Mouse (Mus musculus): Measurements from ENCODE around the gene Cfap58. TPM values are rescaled to one million over a fixed set of nuclear protein-coding genes. Genes with fewer than 3 reads are reported as not detected.

Cfap58 gene
- polyA plus RNA-seq, 1 experiment from 2014 or later = 0.88 TPM

DNA sequence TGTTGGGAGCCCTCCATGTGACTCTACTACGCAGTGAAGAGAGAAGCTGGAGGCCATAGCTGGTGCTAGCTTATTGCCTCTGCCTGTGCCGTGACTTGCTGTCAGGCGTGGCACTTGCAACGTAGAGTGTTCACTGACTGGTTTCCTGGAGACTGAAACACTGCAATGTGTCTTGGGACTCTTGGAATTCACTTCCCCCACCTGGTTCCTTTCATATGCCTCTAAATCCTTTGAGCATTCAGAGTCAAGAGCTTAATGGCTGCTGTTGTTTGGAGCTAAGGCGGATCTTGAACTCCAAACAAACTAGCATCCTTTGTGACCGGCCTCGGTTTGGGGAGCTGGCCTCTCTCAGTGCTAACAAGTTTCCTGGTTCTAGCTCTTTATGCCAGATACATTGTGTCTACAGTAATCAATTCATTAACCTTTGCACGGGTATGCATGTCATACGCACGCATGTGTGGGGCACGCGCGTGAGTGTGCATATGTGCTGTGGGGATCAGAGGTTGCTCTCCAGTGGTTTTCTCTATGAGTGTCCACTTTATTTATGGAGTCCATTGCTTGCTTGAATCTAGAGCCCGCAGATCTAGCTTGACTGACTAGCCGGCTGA, 48.2 kb downstream of the Cfap58 start:
- peaks cover 2% of the 10 kb centered on the region; the same call in 1 of the 2 replicates for H3K27me3 ChIP-seq (replicated peaks; ENCODE audit: control insufficient read depth, insufficient read depth, low read length)
- no peak for ATAC-seq
- H3K4me1 ChIP-seq (ENCODE audit: control insufficient read depth, insufficient read depth, low read depth, low read length) = 0 out of 2 replicates have a peak, but pooled peaks cover 2% of the 10 kb centered on the region
- H3K36me3 ChIP-seq (ENCODE audit: control insufficient read depth, insufficient read depth, low read length) = no peaks in the 10 kb centered on the region
- 90% methylated on average over 15 of the region's 15 CpGs for WGBS
- no peak overlapping the region for H3K27ac ChIP-seq (ENCODE audit: low read depth, low read length)
- no peak overlapping the region for H3K9ac ChIP-seq (ENCODE audit: low read depth, low read length)
- H3K4me3 ChIP-seq (ENCODE audit: low read length) = no peak overlapping the region
- H3K9me3 ChIP-seq (ENCODE audit: control insufficient read depth, low read length) = no peaks in the 10 kb centered on the region
- no peak overlapping the region for H3K4me2 ChIP-seq (ENCODE audit: low read length)

DNA sequence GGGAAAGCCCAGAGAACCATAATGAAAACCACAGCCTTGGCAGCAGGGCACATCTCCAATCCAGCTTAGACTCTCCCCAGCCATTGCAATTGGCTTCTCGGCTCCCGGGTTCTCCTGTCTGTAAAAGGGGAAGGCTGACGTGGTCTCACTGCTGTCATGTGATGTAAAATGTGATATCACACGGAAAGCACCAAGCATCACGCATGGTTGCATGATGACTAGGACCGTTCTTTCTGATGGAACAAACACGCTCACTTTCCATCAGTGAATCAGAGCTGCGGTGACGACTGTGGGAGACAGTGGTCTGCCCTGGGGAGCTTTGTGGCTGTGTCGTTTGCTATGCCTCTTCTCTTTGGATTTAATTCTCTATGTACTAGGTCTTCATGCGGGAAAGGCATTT, 50.5 kb downstream of the Cfap58 start:
- Histone ChIP-seq H3K4me2 (ENCODE audit: low read length) (no peak overlapping the region), H3K27ac (ENCODE audit: low read depth, low read length) (no peak overlapping the region), H3K9ac (ENCODE audit: low read depth, low read length) (no peak overlapping the region), H3K27me3 (replicated peaks; ENCODE audit: control insufficient read depth, insufficient read depth, low read length) (peaks cover 2% of the 10 kb centered on the region; the same call in 1 of the 2 replicates), H3K4me3 (ENCODE audit: low read length) (no peak overlapping the region), H3K4me1 (ENCODE audit: control insufficient read depth, insufficient read depth, low read depth, low read length) (0 out of 2 replicates have a peak, but pooled peaks cover 2% of the 10 kb centered on the region), H3K36me3 (ENCODE audit: control insufficient read depth, insufficient read depth, low read length) (no peaks in the 10 kb centered on the region), H3K9me3 (ENCODE audit: control insufficient read depth, low read length) (no peaks in the 10 kb centered on the region)
- 85% methylated on average over 11 of the region's 11 CpGs for WGBS
- ATAC-seq = no peak

- Histone ChIP-seq H3K9ac (ENCODE audit: low read depth, low read length) (no peak overlapping the region), H3K36me3 (ENCODE audit: control insufficient read depth, insufficient read depth, low read length) (no peaks in the 10 kb centered on the region), H3K9me3 (ENCODE audit: control insufficient read depth, low read length) (no peaks in the 10 kb centered on the region), H3K4me1 (ENCODE audit: control insufficient read depth, insufficient read depth, low read depth, low read length) (0 out of 2 replicates have a peak, but pooled peaks cover 2% of the 10 kb centered on the region), H3K4me3 (ENCODE audit: low read length) (no peak overlapping the region), H3K27me3 (replicated peaks; ENCODE audit: control insufficient read depth, insufficient read depth, low read length) (peaks cover 2% of the 10 kb centered on the region; the same call in 1 of the 2 replicates), H3K27ac (ENCODE audit: low read depth, low read length) (no peak overlapping the region), H3K4me2 (ENCODE audit: low read length) (no peak overlapping the region)
- peak; percentile 60; the same call in 1 of the 2 replicates for ATAC-seq
- WGBS = 30% methylated on average over 16 of the region's 16 CpGs
These were observed 51.0 kb downstream of the Cfap58 start for GRCm38 (mm10) chr19:47988456-47988855.

GRCm38 (mm10) chr19:47988880-47989574, 51.6 kb downstream of the Cfap58 start:
- H3K4me2 ChIP-seq (ENCODE audit: low read length) = no peak overlapping the region
- peaks cover 2% of the 10 kb centered on the region; the same call in 1 of the 2 replicates for H3K27me3 ChIP-seq (replicated peaks; ENCODE audit: control insufficient read depth, insufficient read depth, low read length)
- H3K9ac ChIP-seq (ENCODE audit: low read depth, low read length) = no peak overlapping the region; the same call in 1 of the 2 replicates
- 0 out of 2 replicates have a peak, but pooled peaks cover 2% of the 10 kb centered on the region for H3K4me1 ChIP-seq (ENCODE audit: control insufficient read depth, insufficient read depth, low read depth, low read length)
- ATAC-seq = peak; percentile 45; the same call in 1 of the 2 replicates
- no peak overlapping the region for H3K27ac ChIP-seq (ENCODE audit: low read depth, low read length)
- H3K9me3 ChIP-seq (ENCODE audit: control insufficient read depth, low read length) = no peaks in the 10 kb centered on the region
- no peaks in the 10 kb centered on the region for H3K36me3 ChIP-seq (ENCODE audit: control insufficient read depth, insufficient read depth, low read length)
- H3K4me3 ChIP-seq (ENCODE audit: low read length) = no peak overlapping the region
- WGBS = 47% methylated on average over 13 of the region's 13 CpGs

DNA sequence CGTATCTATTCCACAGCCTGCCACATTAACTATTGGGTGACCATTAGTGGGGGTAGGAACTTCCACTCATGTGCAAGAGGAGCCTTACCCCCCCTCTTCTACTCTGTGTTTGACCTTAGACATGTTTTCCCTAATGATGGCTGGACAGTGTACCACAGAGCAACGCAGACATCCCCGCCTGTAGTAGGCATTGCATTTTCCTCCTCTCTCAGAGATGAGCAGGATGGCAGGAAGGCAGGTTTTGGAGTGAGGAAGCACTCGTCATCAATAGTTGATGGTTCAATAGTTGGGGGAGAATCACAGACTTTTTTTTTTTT, 52.1 kb downstream of the Cfap58 start:
- WGBS = 59% methylated on average over 4 of the region's 4 CpGs
- no peak overlapping the region for H3K27ac ChIP-seq (ENCODE audit: low read depth, low read length)
- H3K4me3 ChIP-seq (ENCODE audit: low read length) = no peak overlapping the region
- peaks cover 2% of the 10 kb centered on the region; the same call in 1 of the 2 replicates for H3K27me3 ChIP-seq (replicated peaks; ENCODE audit: control insufficient read depth, insufficient read depth, low read length)
- no peak overlapping the region for H3K9ac ChIP-seq (ENCODE audit: low read depth, low read length)
- H3K9me3 ChIP-seq (ENCODE audit: control insufficient read depth, low read length) = no peaks in the 10 kb centered on the region
- no peaks in the 10 kb centered on the region for H3K36me3 ChIP-seq (ENCODE audit: control insufficient read depth, insufficient read depth, low read length)
- 0 out of 2 replicates have a peak, but pooled peaks cover 2% of the 10 kb centered on the region for H3K4me1 ChIP-seq (ENCODE audit: control insufficient read depth, insufficient read depth, low read depth, low read length)
- no peak for ATAC-seq
- no peak overlapping the region for H3K4me2 ChIP-seq (ENCODE audit: low read length)

GRCm38 (mm10) chr19:48001240-48001639, 63.8 kb downstream of the Cfap58 start:
- Histone ChIP-seq H3K27ac (ENCODE audit: low read depth, low read length) (no peak overlapping the region), H3K4me1 (ENCODE audit: control insufficient read depth, insufficient read depth, low read depth, low read length) (no peaks in the 10 kb centered on the region), H3K4me3 (ENCODE audit: low read length) (no peak overlapping the region), H3K36me3 (ENCODE audit: control insufficient read depth, insufficient read depth, low read length) (no peaks in the 10 kb centered on the region), H3K9me3 (ENCODE audit: control insufficient read depth, low read length) (no peaks in the 10 kb centered on the region), H3K4me2 (ENCODE audit: low read length) (no peak overlapping the region), H3K9ac (ENCODE audit: low read depth, low read length) (no peak overlapping the region), H3K27me3 (replicated peaks; ENCODE audit: control insufficient read depth, insufficient read depth, low read length) (no peaks in the 10 kb centered on the region)
- 83% methylated on average over 13 of the region's 13 CpGs for WGBS
- no peak for ATAC-seq

DNA sequence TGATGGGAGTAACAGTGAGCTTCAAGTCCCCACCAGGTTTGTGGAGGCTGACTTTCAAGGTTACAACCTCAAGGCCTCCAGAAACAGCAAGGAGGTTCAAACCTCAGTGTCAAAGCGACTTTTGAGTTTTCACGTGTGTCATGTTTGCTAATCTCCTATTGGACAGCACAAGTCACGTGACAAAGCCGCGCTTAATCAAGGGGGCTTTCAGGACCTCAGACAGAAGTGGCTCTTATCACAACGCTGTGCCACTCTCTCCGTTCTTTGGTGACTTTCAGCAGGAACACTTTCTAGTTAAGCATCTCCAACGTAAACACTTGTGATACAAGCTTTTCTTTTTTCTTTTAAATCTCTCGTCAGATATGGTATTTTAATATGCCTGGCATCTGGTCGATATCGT, 64.3 kb downstream of the Cfap58 start:
- WGBS = 92% methylated on average over 11 of the region's 11 CpGs
- no peaks in the 10 kb centered on the region for H3K36me3 ChIP-seq (ENCODE audit: control insufficient read depth, insufficient read depth, low read length)
- no peak overlapping the region for H3K4me2 ChIP-seq (ENCODE audit: low read length)
- no peak for ATAC-seq
- no peak overlapping the region for H3K4me3 ChIP-seq (ENCODE audit: low read length)
- H3K27me3 ChIP-seq (replicated peaks; ENCODE audit: control insufficient read depth, insufficient read depth, low read length) = no peaks in the 10 kb centered on the region
- H3K27ac ChIP-seq (ENCODE audit: low read depth, low read length) = no peak overlapping the region
- no peaks in the 10 kb centered on the region for H3K4me1 ChIP-seq (ENCODE audit: control insufficient read depth, insufficient read depth, low read depth, low read length)
- H3K9ac ChIP-seq (ENCODE audit: low read depth, low read length) = no peak overlapping the region
- H3K9me3 ChIP-seq (ENCODE audit: control insufficient read depth, low read length) = no peaks in the 10 kb centered on the region

GRCm38 (mm10) chr19:48008771-48009413, 71.4 kb downstream of the Cfap58 start:
- no peaks in the 10 kb centered on the region for H3K36me3 ChIP-seq (ENCODE audit: control insufficient read depth, insufficient read depth, low read length)
- H3K9ac ChIP-seq (ENCODE audit: low read depth, low read length) = no peak overlapping the region
- H3K27me3 ChIP-seq (replicated peaks; ENCODE audit: control insufficient read depth, insufficient read depth, low read length) = no peaks in the 10 kb centered on the region
- no peak for ATAC-seq
- no peaks in the 10 kb centered on the region for H3K4me1 ChIP-seq (ENCODE audit: control insufficient read depth, insufficient read depth, low read depth, low read length)
- H3K4me2 ChIP-seq (ENCODE audit: low read length) = no peak overlapping the region
- no peak overlapping the region for H3K27ac ChIP-seq (ENCODE audit: low read depth, low read length)
- 58% methylated on average over 12 of the region's 12 CpGs for WGBS
- H3K4me3 ChIP-seq (ENCODE audit: low read length) = no peak overlapping the region
- H3K9me3 ChIP-seq (ENCODE audit: control insufficient read depth, low read length) = no peaks in the 10 kb centered on the region

All from hindbrain, embryonic 16.5 days (tissue).